Mouse (Mus musculus): ENCODE data around the gene Cmtm8.
A peak's percentile ranks its signal among the peaks of the same experiment; 100 is the strongest.

Gene Cmtm8

GRCm38 (mm10) chr9:114818918-114819317, 25.0 kb downstream of the Cmtm8 start:
- DNase-seq, result no peak

DNA sequence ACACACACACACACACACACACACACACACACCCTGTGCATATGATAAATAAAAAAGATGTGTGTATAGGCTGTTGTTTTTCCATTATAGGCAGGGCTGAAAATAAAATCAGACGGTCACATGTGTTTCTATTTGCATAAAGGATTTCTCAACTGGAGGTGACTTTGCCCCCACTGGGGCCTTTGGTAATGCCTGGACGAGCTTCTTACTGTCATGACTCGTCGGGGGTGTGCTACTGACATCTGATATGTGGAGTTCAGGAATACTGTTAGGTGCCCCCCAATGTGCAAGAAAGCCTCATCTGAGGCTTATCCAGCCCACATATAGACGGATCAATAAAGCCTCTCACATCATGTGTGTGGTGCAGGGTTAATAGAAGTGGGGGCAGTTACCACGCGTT, 26.9 kb downstream of the Cmtm8 start:
- no peak for DNase-seq

DNA sequence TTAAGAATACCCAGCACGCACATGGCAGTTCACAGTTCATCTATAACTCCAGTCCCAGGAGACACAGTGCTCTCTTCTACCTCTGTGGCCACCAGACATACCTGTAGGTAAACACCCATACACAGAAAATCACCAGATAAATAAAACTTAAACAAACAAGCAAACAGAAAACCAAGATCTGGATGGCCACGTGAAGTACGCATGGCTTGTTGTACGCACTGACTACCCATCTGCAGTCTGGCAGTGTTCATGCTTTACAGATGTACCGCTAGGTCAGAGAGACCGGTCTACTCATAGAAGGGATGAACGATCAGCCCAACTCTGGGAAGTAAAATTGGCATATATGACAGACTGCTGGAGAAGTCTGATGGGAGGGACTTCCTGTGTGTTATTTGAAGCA, 27.8 kb downstream of the Cmtm8 start:
- no peak for DNase-seq

DNA sequence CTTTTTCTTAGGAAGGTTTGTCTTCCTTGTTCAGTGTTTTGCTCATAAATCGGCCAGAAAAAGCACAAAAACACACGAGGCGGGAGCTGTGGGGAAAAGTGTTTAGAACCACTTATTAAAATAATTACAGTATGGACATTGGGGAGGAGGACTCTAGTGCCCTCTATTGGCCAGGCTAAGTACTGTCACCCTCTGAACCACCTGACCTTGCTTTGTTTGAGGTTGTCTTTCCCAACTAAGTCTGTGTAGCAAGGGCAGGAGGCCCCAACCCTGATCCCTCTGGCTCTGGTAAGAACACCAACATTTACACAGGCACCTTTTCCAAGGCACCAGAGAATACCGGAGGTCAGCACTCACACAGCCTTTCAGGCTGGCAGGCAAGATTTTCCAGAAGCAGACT, 28.6 kb downstream of the Cmtm8 start:
- no peak for DNase-seq

DNA sequence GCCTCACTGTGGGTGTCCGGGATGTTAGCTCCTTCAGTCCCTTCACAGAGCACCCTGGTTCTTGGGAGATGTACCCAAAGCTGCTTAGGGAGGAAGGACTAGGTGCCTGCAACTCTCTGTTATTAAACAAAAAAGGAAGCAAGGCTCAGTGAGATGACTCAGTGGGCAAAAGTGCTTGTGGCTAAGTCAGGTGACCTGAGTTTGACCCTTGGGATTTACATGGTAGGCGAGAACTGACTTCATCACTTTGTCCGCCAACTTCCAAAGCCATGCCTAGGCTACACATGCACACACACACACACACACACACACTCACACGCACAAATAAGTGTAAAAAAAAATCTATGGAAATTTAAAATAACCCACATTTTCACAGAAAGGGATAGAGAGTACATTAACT, 32.0 kb downstream of the Cmtm8 start:
- no peak for DNase-seq

DNA sequence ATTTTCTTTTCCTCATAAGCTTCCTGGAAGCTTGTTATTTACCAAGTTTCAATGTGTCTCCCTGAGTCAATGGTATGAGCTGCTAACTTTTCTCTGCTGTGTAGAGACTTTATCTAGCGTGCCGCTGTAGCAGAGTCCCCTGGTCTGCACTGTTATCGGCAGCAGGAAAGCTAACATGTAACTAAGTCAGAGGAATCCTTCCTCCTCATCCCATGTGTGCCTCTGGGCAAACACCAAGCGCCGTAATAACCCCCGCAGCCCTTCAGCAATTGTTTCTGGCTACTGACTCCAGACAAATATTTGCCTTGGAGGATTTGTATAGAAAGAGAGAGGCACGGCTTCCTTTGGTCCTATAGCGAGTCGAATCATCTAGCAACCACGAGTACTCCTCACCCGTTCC, 33.1 kb downstream of the Cmtm8 start:
- DNase-seq, result no peak

GRCm38 (mm10) chr9:114808671-114809070, 35.3 kb downstream of the Cmtm8 start:
- no peak for DNase-seq

DNA sequence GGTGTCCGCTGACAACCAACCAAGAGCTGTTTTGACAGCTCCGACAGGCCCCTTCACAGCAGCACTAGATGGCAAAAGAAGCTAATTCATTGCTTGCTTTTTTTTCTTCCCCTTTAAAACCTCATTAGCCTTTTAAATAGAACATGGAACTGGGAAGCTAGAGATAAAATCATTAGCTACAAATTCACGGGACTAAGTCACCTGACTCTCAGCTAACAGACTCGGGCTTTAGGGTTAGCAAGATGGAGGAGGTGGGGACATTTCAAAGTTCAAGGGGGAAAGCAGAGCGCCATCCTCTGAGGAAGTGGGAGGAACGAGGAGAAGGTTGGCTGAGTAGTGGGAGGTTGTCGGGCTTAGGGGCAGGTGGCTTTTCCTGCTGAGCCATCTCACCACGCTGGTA, 36.7 kb downstream of the Cmtm8 start:
- no peak for DNase-seq

DNA sequence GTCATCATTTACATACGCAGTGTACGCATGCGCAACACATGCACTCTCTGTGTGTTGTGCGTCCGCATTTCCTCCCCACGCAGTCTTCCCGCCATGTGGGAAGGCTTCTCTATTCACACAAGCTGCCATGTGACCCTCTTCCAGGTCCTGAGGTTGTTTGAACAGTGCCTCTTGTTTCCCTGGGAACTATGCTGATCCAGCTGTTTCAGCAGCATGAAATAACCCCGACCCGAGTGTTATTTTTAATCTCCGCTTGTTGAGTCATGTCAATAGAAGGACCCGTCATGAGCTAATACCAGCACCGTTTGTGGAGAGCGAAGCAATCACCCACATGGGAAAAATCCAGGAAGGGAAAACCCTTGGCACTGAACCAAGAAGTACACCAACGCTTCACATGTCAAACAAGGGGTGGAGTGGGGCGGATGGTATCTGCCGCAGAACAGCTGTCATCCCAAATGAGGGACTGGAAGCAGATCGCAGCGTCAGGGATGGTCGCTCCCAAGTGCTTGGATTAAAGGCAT, 38.7 kb downstream of the Cmtm8 start:
- peak; percentile 27 for DNase-seq

DNA sequence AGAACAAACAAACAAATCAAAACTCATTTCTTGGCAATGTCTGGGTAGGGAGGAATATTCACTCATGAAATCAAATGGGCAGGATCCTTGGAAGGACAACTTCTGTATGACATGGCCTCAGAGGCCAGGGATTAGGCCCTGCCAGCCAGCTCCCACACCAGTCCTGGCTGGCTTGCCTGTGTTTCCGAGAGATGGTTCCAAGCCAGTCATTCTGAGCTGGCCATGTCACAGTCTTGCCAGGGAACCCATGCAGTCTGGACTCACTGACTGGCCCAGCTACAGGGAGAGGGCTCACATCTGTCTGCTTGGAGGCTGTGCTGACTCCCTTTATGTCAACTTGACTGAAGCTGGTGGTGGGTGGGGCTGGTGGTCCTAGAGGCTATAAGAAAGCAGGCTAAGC, 41.8 kb downstream of the Cmtm8 start:
- DNase-seq, result no peak

GRCm38 (mm10) chr9:114801301-114801700, 42.7 kb downstream of the Cmtm8 start:
- DNase-seq, result no peak

GRCm38 (mm10) chr9:114799498-114800107, 44.4 kb downstream of the Cmtm8 start:
- no peak for DNase-seq

GRCm38 (mm10) chr9:114798845-114799244, 45.1 kb downstream of the Cmtm8 start:
- DNase-seq, result no peak

- peak; percentile 67 for DNase-seq
Measured at GRCm38 (mm10) chr9:114797329-114798004, 46.5 kb downstream of the Cmtm8 start.

DNA sequence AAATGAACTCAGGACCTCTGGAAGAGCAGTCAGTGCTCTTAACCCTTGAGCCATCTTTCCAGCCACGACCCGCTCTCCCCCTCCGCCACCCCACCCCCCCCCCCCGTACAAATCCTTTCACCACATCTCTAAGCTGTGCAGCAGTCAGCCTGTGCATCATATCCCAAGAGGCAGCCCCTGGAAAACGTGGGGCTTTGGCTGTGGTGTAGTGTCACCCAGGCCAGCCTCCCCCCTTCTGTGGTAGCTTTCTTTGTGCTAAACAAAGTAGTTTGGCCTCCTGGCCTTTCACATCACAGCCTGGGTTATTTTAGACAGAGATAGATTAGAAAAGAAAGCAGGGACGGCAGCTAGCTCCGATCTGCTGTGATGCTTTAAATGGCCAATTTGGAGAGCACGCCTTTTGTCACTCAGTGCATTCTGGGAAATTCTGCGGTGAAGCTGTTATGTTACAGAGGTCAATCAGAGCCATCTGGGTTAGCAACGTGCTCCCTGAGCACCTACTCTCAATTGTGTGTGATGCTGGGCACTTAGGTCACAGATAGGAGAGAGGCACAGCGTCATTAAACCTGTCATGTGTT, 47.4 kb downstream of the Cmtm8 start:
- no peak for DNase-seq

DNA sequence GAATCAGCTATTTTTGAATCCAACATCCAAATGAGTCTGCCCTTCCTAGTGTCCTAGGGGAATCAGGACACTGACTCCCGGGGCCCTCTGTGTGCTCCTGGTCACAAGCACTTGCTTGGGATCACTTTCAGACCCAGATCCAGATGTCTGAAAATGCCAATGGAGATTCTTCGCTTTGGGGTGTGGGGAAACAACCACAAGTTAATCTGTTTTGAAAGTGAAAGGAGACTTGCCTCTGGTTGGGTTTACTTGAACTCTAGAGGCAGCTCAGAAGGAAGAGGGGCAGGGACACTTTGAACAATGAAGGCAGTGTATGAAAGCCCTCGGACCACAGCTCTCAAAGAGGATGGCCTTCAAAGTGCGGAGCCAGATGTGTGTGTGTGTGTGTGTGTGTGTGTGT, 49.5 kb downstream of the Cmtm8 start:
- DNase-seq, result no peak

GRCm38 (mm10) chr9:114793764-114794295, 50.1 kb downstream of the Cmtm8 start:
- DNase-seq, result no peak

GRCm38 (mm10) chr9:114789989-114790388, 54.0 kb downstream of the Cmtm8 start:
- no peak for DNase-seq

DNA sequence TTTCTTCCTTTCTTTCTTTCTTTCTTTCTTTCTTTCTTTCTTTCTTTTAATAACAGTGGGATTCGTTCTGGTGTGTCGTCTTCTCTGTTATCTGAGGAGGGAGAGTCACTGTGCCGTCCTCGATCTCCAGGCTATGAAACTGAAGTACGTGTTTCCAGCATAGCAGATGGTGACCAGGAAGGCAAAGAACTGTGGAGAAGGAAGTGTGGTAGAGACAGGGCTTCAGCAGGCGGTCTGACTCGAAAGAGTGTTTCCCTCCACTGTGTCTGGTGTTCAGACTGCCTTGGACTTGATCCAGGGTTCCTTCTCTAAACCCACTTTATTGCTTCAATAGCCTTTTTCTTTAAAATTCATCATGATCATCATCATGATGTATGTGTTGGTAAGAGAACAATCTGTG, 54.4 kb downstream of the Cmtm8 start:
- DNase-seq, result no peak

- DNase-seq, result no peak
Measured at GRCm38 (mm10) chr9:114788697-114789096, 55.3 kb downstream of the Cmtm8 start.

- no peak for DNase-seq
Measured at GRCm38 (mm10) chr9:114787716-114788115, 56.2 kb downstream of the Cmtm8 start.

- no peak for DNase-seq
Measured at GRCm38 (mm10) chr9:114787134-114787533, 56.8 kb downstream of the Cmtm8 start.

GRCm38 (mm10) chr9:114785432-114786125, 58.4 kb downstream of the Cmtm8 start:
- DNase-seq, result no peak

All from kidney, adult 11 months (tissue).